Mouse (Mus musculus) lung, embryonic 14.5 days (tissue): ENCODE measurements at regions not wholly inside any gene's neighbourhood (a gene's known extent, or its start where the extent isn't known, plus 50 kb on each side); places are given as distances from the start of the nearest gene placed in this dataset.
A peak's percentile ranks its signal among the peaks of the same experiment; 100 is the strongest.

Experiments used
- ATAC-seq: fragments of 200-750 bp; cut with Nextera tagmentation; 2 replicates; pipeline ENCODE4 v1.8.0; 2017; ENCODE audit warnings: mild to moderate bottlenecking, moderate TSS enrichment, moderate library complexity; ENCODE audit not compliant: insufficient read depth
- DNase-seq: peaks from one replicate; pipeline ENCODE4 v3.0.0-alpha.2; 2015
- H3K27ac ChIP-seq: fragments of 300-500 bp; sonication (generic); 2 replicates; pipeline ENCODE4 v1.5.1; 2014; ENCODE audit warnings: low read depth, mild to moderate bottlenecking, moderate library complexity
- H3K27me3 ChIP-seq: fragments of 300-500 bp; sonication (generic); 2 replicates; pipeline ENCODE4 v1.6.1; 2014; ENCODE audit warnings: low read length, control low read depth; ENCODE audit not compliant: insufficient read depth
- H3K36me3 ChIP-seq: fragments of 300-500 bp; sonication (generic); 2 replicates; pipeline ENCODE4 v1.6.1; 2014; ENCODE audit warnings: control low read depth; ENCODE audit not compliant: insufficient read depth
- H3K4me1 ChIP-seq: fragments of 300-500 bp; sonication (generic); 2 replicates; pipeline ENCODE4 v1.6.1; 2014; ENCODE audit warnings: antibody characterized with exemption, control low read depth; ENCODE audit not compliant: insufficient read depth
- H3K4me2 ChIP-seq: fragments of 300-500 bp; sonication (generic); 2 replicates; pipeline ENCODE4 v1.6.1; 2014; ENCODE audit warnings: mild to moderate bottlenecking
- H3K4me3 ChIP-seq: fragments of 300-500 bp; sonication (generic); 2 replicates; pipeline ENCODE4 v1.5.1; 2014; ENCODE audit warnings: low read depth, low read length
- H3K9ac ChIP-seq: fragments of 300-500 bp; sonication (generic); 2 replicates; pipeline ENCODE4 v1.6.1; 2014
- H3K9me3 ChIP-seq: fragments of 300-500 bp; sonication (generic); 2 replicates; pipeline ENCODE4 v1.6.1; 2016; ENCODE audit warnings: low read depth, low read length, control low read depth
- CTCF ChIP-seq: IDR thresholded peaks from 2 replicates; pipeline ENCODE4 v1.5.1; 2016; ENCODE audit warnings: antibody characterized with exemption, low read depth
- WGBS: fragments of 180-500 bp; shearing (Covaris S2); extraction: QIAGEN DNeasy Blood & Tissue Kit; methylation state at CpG from one replicate; pipeline ENCODE4 v1.1.7; 2014; 5-methylcytosine and 5-hydroxymethylcytosine counted together

DNA sequence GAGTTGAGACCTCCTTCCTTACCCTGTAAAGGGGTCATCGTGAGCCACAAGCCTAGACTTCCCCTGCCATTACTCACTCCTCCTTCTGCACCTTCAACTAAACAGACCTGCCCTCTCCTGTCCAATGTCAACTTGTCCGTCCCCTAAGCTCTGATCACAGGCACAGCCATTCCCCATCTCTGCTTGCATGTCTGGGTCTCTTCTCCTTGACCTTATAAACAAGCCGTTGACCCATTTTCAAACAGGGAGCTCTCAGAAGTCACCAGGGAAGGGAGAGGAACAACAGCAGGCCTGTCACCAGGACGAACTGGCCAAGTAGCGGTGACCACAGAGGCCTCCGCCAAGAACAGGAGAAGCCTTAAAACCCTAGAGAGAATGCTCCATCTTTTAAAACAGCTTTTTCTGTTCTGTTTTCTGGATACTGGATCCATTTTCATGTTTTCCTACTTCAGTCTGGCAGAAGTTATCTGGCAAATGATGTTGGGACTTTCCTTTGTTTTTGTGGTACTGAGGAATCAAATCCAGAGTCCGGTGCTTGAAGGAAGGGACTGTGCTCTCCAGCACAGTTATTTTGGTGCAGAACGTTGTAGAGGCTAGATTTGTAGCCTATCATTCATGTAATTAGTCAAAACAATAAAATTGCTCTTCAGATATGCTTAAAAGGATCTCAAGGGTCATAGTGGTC, 302.2 kb upstream of the Hnrnpa3 start:
- no peak for DNase-seq
- no peaks in the 10 kb centered on the region for H3K4me1 ChIP-seq
- WGBS = 56% methylated on average over 8 of the region's 8 CpGs

DNA sequence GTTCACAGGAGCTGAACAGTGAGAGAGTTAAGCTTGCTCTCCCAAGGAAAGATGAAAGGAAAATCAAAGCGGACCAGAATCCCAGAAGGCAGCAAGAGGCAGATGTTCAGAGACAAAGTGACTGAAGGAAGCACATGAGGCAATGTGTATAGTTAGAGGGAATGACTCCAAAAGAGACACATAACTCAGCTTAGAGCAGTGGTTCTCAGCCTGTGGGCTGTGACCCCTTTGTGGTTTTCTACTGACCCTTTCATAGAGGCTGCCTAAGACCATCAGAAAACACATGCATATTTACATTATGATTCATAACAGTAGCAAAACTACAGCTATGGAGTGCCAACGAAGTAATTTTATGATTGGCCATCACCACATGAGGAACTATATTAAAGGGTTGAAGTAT, 301.5 kb upstream of the Hnrnpa3 start:
- Histone ChIP-seq H3K27me3 (no peaks in the 10 kb centered on the region), H3K27ac (no peak overlapping the region), H3K4me1 (no peaks in the 10 kb centered on the region), H3K4me3 (no peak overlapping the region), H3K9ac (no peak overlapping the region), H3K36me3 (no peaks in the 10 kb centered on the region), H3K9me3 (no peaks in the 10 kb centered on the region), H3K4me2 (no peak overlapping the region)
- no peak for TF ChIP-seq CTCF
- 58% methylated on average over 2 of the region's 2 CpGs for WGBS
- DNase-seq (peak; percentile 27), ATAC-seq (no peak)

More for the DNA sequence above, 302.2 kb upstream of the Hnrnpa3 start:
- ATAC-seq = no peak
- H3K27ac ChIP-seq = no peak overlapping the region
- H3K4me3 ChIP-seq = no peak overlapping the region
- no peaks in the 10 kb centered on the region for H3K36me3 ChIP-seq
- no peak for TF ChIP-seq CTCF
- H3K27me3 ChIP-seq = no peaks in the 10 kb centered on the region
- no peak overlapping the region for H3K4me2 ChIP-seq
- H3K9ac ChIP-seq = no peak overlapping the region
- no peaks in the 10 kb centered on the region for H3K9me3 ChIP-seq

DNA sequence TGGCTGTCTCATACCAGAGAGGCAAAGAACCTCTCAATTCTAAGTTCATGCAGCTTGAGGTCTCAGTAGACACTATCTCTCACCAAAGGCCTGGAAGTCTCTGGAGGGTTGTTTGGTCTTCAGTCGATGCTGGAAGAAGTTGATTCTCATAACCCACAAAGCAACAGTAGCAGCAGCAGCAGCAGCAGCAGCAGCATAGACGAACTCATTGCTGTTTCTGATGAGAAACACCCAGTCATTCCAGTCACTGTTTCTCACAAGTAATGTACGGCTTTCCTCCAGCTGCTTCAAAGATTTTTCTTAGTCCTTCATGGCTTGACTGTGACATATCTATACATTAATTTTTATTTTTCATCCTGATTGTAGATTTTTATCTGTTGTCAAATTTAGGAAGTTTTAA, 298.1 kb upstream of the Hnrnpa3 start:
- Histone ChIP-seq H3K27ac (no peak overlapping the region), H3K9ac (no peak overlapping the region), H3K27me3 (no peaks in the 10 kb centered on the region), H3K4me2 (no peak overlapping the region), H3K36me3 (no peaks in the 10 kb centered on the region), H3K4me3 (no peak overlapping the region), H3K4me1 (no peaks in the 10 kb centered on the region), H3K9me3 (no peaks in the 10 kb centered on the region)
- no peak for TF ChIP-seq CTCF
- ATAC-seq (no peak), DNase-seq (no peak)
- WGBS = 56% methylated on average over 3 of the region's 3 CpGs

DNA sequence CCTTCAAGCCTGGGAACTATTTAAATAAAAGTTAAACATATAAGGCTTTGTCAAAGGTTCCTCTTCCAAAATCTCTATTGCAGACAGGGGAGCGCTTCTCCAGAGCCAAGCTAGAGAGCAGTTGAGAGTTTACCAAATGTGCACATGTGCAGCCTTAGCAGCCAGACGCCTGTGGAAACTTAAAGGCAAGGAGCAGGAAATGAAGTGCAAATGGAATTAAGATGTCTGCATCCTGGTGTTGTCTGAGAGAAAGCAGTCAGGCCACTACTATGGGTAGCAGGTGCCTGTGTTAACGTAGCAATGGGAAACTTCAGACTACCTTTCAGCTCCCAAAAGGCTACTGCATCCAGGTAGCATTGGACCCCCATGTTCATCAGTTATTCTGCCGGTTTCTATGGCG, 282.4 kb upstream of the Hnrnpa3 start:
- 72% methylated on average over 5 of the region's 5 CpGs for WGBS
- H3K36me3 ChIP-seq = no peaks in the 10 kb centered on the region
- H3K27ac ChIP-seq = no peak overlapping the region
- no peaks in the 10 kb centered on the region for H3K4me1 ChIP-seq
- H3K4me3 ChIP-seq = no peak overlapping the region
- no peak overlapping the region for H3K9ac ChIP-seq
- no peak overlapping the region for H3K4me2 ChIP-seq
- no peaks in the 10 kb centered on the region for H3K27me3 ChIP-seq
- no peaks in the 10 kb centered on the region for H3K9me3 ChIP-seq
- no peak for TF ChIP-seq CTCF
- ATAC-seq (no peak), DNase-seq (no peak)

DNA sequence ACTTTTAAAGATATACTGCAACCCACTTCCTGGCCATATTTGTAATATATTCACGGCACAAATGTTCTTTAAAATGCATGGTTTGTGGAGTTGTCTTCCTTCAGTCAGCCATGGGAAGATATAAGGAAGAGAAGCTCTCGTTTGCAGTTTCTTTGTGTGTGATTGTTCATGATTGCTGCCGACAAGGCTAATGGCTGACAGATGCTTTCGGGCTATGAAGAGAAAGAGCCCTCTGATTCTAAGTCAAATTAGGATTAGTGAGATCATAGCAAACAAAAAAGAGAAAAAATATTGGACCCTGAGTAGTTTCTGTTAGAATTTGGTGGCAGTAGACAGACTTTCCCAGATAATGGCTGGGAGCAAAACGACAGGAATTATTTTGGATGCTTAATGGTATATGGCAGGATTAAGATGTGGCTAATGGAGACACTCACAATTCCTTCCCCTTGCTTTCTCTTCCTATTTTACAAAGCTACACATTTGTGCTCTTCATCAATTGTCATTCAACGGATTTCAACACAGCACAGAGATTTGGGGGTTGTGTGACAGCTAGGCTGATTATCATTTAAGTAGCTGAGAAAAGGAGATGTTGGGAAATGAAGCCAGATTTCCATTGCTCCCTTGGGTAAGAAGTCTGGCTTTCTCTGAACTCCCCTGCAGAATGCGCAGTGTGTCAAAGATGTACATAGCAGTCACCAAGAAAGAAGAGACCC, 273.4 kb upstream of the Hnrnpa3 start:
- no peak overlapping the region for H3K4me2 ChIP-seq
- no peak overlapping the region for H3K27ac ChIP-seq
- H3K36me3 ChIP-seq = no peaks in the 10 kb centered on the region
- H3K27me3 ChIP-seq = no peaks in the 10 kb centered on the region
- DNase-seq (no peak), ATAC-seq (no peak)
- H3K9me3 ChIP-seq = no peaks in the 10 kb centered on the region
- TF ChIP-seq CTCF = no peak
- 65% methylated on average over 7 of the region's 7 CpGs for WGBS
- no peak overlapping the region for H3K4me3 ChIP-seq
- H3K9ac ChIP-seq = no peak overlapping the region
- H3K4me1 ChIP-seq = no peaks in the 10 kb centered on the region

DNA sequence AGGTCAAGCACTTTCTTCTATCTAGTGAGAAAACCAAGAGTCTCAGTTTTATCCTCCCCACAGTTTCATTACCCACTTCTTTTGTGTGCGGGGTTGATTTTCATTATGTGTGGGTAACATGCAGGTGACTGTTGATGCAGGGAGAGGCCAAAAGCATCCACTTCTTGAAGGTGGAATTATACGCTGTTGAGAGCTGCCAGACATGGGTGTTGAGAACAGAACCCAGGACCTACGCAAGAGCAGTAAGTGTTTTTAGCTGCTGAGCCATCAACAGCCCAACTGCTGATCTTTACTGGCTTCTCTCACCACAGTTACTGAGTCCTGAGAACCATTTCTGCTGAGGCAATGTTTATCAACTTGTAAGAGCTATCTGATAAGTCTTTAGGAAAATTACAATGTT, 272.4 kb upstream of the Hnrnpa3 start:
- DNase-seq (no peak), ATAC-seq (no peak)
- WGBS = 83% methylated on average over 3 of the region's 3 CpGs
- TF ChIP-seq CTCF = no peak
- Histone ChIP-seq H3K9ac (no peak overlapping the region), H3K36me3 (no peaks in the 10 kb centered on the region), H3K27ac (no peak overlapping the region), H3K4me2 (no peak overlapping the region), H3K4me3 (no peak overlapping the region), H3K9me3 (no peaks in the 10 kb centered on the region), H3K27me3 (no peaks in the 10 kb centered on the region), H3K4me1 (no peaks in the 10 kb centered on the region)

DNA sequence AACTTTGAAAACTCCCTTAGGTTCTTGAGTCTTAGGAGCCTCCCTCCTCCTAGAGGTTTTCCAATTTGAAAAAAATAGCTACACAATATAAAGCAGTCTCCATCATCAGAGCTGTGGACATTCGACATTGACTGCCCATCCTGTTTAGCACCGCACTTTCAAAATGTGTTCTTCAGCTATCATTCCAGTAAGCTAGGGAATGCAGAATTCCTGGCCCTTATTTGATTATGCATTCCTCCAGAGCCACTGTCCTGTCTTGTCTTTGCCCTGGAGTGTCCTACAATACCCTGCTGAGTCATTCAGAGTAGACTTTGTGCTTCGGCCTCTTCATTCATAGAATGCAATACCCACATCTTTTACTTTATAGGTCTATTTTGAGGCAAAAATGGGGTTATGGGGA, 267.0 kb upstream of the Hnrnpa3 start:
- Histone ChIP-seq H3K4me2 (no peak overlapping the region), H3K27ac (no peak overlapping the region), H3K9me3 (no peaks in the 10 kb centered on the region), H3K9ac (no peak overlapping the region), H3K27me3 (no peaks in the 10 kb centered on the region), H3K36me3 (no peaks in the 10 kb centered on the region), H3K4me1 (no peaks in the 10 kb centered on the region), H3K4me3 (no peak overlapping the region)
- TF ChIP-seq CTCF = no peak
- ATAC-seq (no peak), DNase-seq (no peak)
- 86% methylated on average over 3 of the region's 3 CpGs for WGBS
